Mouse (Mus musculus) skeletal muscle tissue, adult 2 months (tissue): ENCODE results near the gene Btbd6.
A peak's percentile ranks its signal among the peaks of the same experiment; 100 is the strongest.

Experiments
- DNase-seq: peaks from one replicate; pipeline ENCODE4 v3.0.0-alpha.2; 2012; ENCODE audit warnings: low read depth, low spot score

Btbd6 gene

GRCm38 (mm10) chr12:113004993-113005392 lies 28.7 kb downstream of the Btbd6 start:
- peak; percentile 42 for DNase-seq

- DNase-seq = no peak
These were observed 35.5 kb downstream of the Btbd6 start for GRCm38 (mm10) chr12:113011702-113012360.

- DNase-seq = no peak
These were observed 36.2 kb downstream of the Btbd6 start for GRCm38 (mm10) chr12:113012443-113012842.

GRCm38 (mm10) chr12:113013021-113013491 lies 36.8 kb downstream of the Btbd6 start:
- DNase-seq = no peak

GRCm38 (mm10) chr12:113013604-113014558 lies 37.6 kb downstream of the Btbd6 start, which contains the start of gene Pacs2:
Gene Pacs2 (plus strand): TSS chr12:113014508.
- peak; percentile 88 for DNase-seq

GRCm38 (mm10) chr12:113014561-113015556 lies 38.6 kb downstream of the Btbd6 start:
- no peak for DNase-seq

- no peak for DNase-seq
These were observed 39.7 kb downstream of the Btbd6 start for GRCm38 (mm10) chr12:113015956-113016355.

GRCm38 (mm10) chr12:113016976-113017375 lies 40.7 kb downstream of the Btbd6 start:
- DNase-seq = no peak

- DNase-seq = no peak
These were observed 41.2 kb downstream of the Btbd6 start for GRCm38 (mm10) chr12:113017429-113017984.

- DNase-seq = no peak
These were observed 42.5 kb downstream of the Btbd6 start for GRCm38 (mm10) chr12:113018763-113019162.

- DNase-seq = no peak
These were observed 45.2 kb downstream of the Btbd6 start for GRCm38 (mm10) chr12:113021488-113021887.

- no peak for DNase-seq
These were observed 46.8 kb downstream of the Btbd6 start for GRCm38 (mm10) chr12:113023082-113023481.

- DNase-seq = no peak
These were observed 50.3 kb downstream of the Btbd6 start for GRCm38 (mm10) chr12:113026557-113026956.

GRCm38 (mm10) chr12:113027495-113027894 lies 51.2 kb downstream of the Btbd6 start:
- DNase-seq = no peak

GRCm38 (mm10) chr12:113028067-113028466 lies 51.8 kb downstream of the Btbd6 start:
- DNase-seq = no peak
